Mouse (Mus musculus) CH12.LX (cell line): Measurements from ENCODE around the gene Frmd4a.

Experiments used
- CTCF ChIP-seq, 2 experiments: IDR thresholded peaks in 1 of 2; conservative IDR thresholded peaks in 1 of 2; 2 replicates each; pipeline ENCODE4 v1.5.1; 2011 to 2012; ENCODE audit warnings: low read depth in 2 of 2, low read length in 2 of 2, improper control_type of control experiment in 1 of 2, inconsistent platforms in 1 of 2, mild to moderate bottlenecking in 1 of 2, moderate library complexity in 1 of 2
- E2F4 ChIP-seq: IDR thresholded peaks from 2 replicates; pipeline ENCODE4 v1.6.1; 2011; ENCODE audit warnings: low read depth, low read length, improper control_type of control experiment; ENCODE audit not compliant: insufficient replicate concordance
- ETS1 ChIP-seq: conservative IDR thresholded peaks from 2 replicates; pipeline ENCODE4 v1.6.1; 2012; ENCODE audit warnings: low read depth, mild to moderate bottlenecking, inconsistent platforms, low read length, improper control_type of control experiment, moderate library complexity
- JUND ChIP-seq: conservative IDR thresholded peaks from 2 replicates; pipeline ENCODE4 v1.6.1; 2011; ENCODE audit warnings: low read depth, low read length, improper control_type of control experiment
- MXI1 ChIP-seq: IDR thresholded peaks from 2 replicates; pipeline ENCODE4 v1.6.1; 2011; ENCODE audit warnings: mild to moderate bottlenecking, low read depth, low read length, improper control_type of control experiment
- MYC ChIP-seq: IDR thresholded peaks from 2 replicates; pipeline ENCODE4 v1.6.1; 2011; ENCODE audit warnings: low read depth, mild to moderate bottlenecking, improper control_type of control experiment, low read length
- POLR2A ChIP-seq: IDR thresholded peaks from 2 replicates; pipeline ENCODE4 v1.6.1; 2011; ENCODE audit warnings: low read depth, mild to moderate bottlenecking, improper control_type of control experiment, low read length
- USF1 ChIP-seq: IDR thresholded peaks from 2 replicates; pipeline ENCODE4 v1.6.1; 2014; ENCODE audit warnings: low read depth, mild to moderate bottlenecking, inconsistent platforms, low read length, improper control_type of control experiment
- ZKSCAN1 ChIP-seq: IDR thresholded peaks from 2 replicates; pipeline ENCODE4 v1.6.1; 2012; ENCODE audit warnings: low read depth, inconsistent platforms, low read length, improper control_type of control experiment, borderline replicate concordance

DNA sequence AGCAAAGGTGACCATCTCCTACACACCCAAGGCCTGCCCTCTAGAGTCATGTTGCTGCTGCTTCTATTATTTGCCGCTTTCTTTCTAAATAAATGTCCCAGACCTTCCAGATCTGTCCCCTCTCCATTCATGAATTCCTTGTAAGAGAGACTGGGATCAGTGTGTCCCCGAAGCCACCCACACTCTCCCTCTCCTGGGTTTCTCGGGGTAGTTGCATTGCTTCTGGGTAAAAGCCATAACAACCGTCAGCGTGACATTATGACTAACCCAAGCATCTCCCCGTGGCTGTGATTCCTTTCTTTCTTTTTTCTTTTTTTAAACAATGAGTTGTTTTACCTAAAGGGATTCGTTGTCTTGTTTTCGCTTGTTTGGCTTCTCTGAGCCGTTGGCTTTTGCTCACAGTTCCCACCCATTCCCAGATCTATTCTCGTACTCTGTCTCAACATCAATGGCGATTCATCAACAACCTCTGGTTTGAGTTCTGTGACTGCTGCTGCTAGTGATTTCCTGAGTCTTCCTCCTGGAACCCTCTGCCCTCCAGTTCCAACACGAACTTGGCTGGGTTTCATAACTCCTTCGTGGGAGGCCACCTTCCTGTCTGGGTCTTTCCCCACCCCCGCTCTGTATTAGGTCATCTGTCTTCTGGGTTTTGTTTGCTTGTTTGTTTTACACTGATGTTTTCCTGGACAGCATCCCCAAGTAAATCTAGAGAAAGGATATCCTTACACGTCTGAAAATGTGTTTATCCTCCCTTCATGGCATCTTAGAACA is 483.9 kb downstream of the Frmd4a start:
- no peak for TF ChIP-seq E2F4
- TF ChIP-seq CTCF (conservative IDR thresholded peaks at IDR 0.05 in 1 of 2, IDR thresholded peaks at IDR 0.05 in 1 of 2; ENCODE audit: low read depth in 2 of 2, low read length in 2 of 2), result no peak
- no peak for TF ChIP-seq ZKSCAN1
- no peak for TF ChIP-seq ETS1
- TF ChIP-seq USF1, result no peak
- TF ChIP-seq JUND, result no peak
- TF ChIP-seq POLR2A, result no peak
- TF ChIP-seq MXI1, result no peak
- no peak for TF ChIP-seq MYC
